Mouse (Mus musculus) B cell, adult 67 days (primary cell): Measurements from ENCODE around the gene Ckmt1. TPM values are rescaled to one million over a fixed set of nuclear protein-coding genes. Genes with fewer than 3 reads are reported as not detected.

Source experiments
- total RNA-seq, 2 experiments: library from RNA; stranded (reverse); gene quantifications; 4 replicates each; pipeline ENCODE4 v1.2.4; 2023

The Ckmt1 gene
- total RNA-seq = not detected

DNA sequence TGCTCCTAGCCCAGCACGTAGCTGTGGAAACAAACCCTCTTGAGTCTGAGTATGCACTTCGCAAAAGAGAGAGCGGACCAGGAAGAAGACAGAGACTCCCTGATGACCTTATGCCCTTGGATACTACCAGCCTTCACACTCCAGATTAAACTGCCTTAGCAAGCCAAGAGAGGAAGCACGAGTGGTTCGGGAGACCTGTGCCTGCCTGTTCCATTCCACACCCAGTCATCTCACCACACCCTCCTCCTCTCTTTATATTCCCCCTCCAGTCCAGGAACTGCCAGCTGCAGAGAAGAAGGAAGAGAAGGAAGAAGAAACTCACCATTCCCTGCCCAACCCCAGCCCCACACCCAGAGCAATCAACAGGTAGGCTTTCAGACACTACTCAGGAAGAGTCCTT, at the start of gene Ckmt1:
Gene Ckmt1, plus strand, starts transcription at position 221 of the 400 bp plus-strand sequence.

GRCm38 (mm10) chr2:121354820-121355592, 2.5 kb upstream of the Ckmt1 start, which contains the start of gene Ppip5k1:
Gene Ppip5k1, minus strand, starts transcription at chr2:121355396.

GRCm38 (mm10) chr2:121386961-121387575, 29.6 kb downstream of the Ckmt1 start, which contains the start of gene Strc:
Gene Strc, minus strand, starts transcription at chr2:121387168.

Other genes with a start within 250 kb of the Ckmt1 start
- not detected for gene Tgm7, start 247.9 kb upstream of the Ckmt1 start, total RNA-seq
- gene Adal, start 217.3 kb upstream of the Ckmt1 start, total RNA-seq = 10 to 100 TPM; 17.0 to 21.0 TPM
- 1 to 10 TPM; 8.4 to 9.7 TPM for gene Lcmt2, start 217.1 kb upstream of the Ckmt1 start, total RNA-seq
- 10 to 100 TPM; 94.6 to 98.7 TPM for gene Tubgcp4, start 187.1 kb upstream of the Ckmt1 start, total RNA-seq
- gene Zscan29, start 186.6 kb upstream of the Ckmt1 start, total RNA-seq = 10 to 100 TPM; 34.8 to 35.8 TPM
- gene Trp53bp1, start 86.3 kb upstream of the Ckmt1 start, total RNA-seq = 100 to 1,000 TPM; 105 to 109 TPM
- gene Map1a, start 68.1 kb upstream of the Ckmt1 start, total RNA-seq = under 1 TPM in 1 of 2 experiments, not detected in 1; 0.09 TPM
- 10 to 100 TPM; 30.0 to 32.7 TPM for gene Ppip5k1, start 2.3 kb upstream of the Ckmt1 start, total RNA-seq
- gene Strc, start 29.5 kb downstream of the Ckmt1 start, total RNA-seq = under 1 TPM in 1 of 2 experiments, not detected in 1; 0.18 TPM
- gene Pdia3, start 56.1 kb downstream of the Ckmt1 start, total RNA-seq = 100 to 1,000 TPM; 150 to 171 TPM
- 1 to 10 TPM; 2.7 to 4.2 TPM for gene Catsper2, start 56.1 kb downstream of the Ckmt1 start, total RNA-seq
- gene Ell3, start 86.6 kb downstream of the Ckmt1 start, total RNA-seq = 100 to 1,000 TPM in 1 of 2 experiments, 10 to 100 TPM in 1; 97.4 to 105 TPM
- gene Serf2, start 91.5 kb downstream of the Ckmt1 start, total RNA-seq = 100 to 1,000 TPM; 249 to 301 TPM
- 10 to 100 TPM; 35.9 to 40.2 TPM for gene Hypk, start 95.6 kb downstream of the Ckmt1 start, total RNA-seq
- gene Serinc4, start 99.1 kb downstream of the Ckmt1 start, total RNA-seq = 1 to 10 TPM; 1.2 to 2.2 TPM
- gene Mfap1b, start 116.4 kb downstream of the Ckmt1 start, total RNA-seq = 10 to 100 TPM; 45.8 to 48.2 TPM
- gene Mfap1a, start 149.0 kb downstream of the Ckmt1 start, total RNA-seq = 10 to 100 TPM; 54.6 to 57.1 TPM
- gene Wdr76, start 149.0 kb downstream of the Ckmt1 start, total RNA-seq = 10 to 100 TPM; 17.1 to 17.6 TPM